Mouse (Mus musculus): Measurements from ENCODE around the gene Vmn1r199. TPM values are rescaled to one million over a fixed set of nuclear protein-coding genes. Genes with fewer than 3 reads are reported as not detected.
"Not testable (repeated sequence)": the region's sequence is repeated elsewhere in the genome, so short reads cannot be mapped to it uniquely, and the experiment has no call there.

The Vmn1r199 gene
- not detected in 2 replicates for polyA plus RNA-seq (2012; rRNA removed)

GRCm38 (mm10) chr13:22379518-22379917 lies at the start of gene Vmn1r199:
Gene Vmn1r199 (plus strand): TSS chr13:22379818.
- TF ChIP-seq CTCF (IDR thresholded peaks at IDR 0.05; ENCODE audit: extremely low read depth, insufficient read depth, insufficient read length, insufficient replicate concordance) (no peak), POLR2A (IDR thresholded peaks at IDR 0.05; ENCODE audit: low read depth, low read length) (no peak)
- WGBS = 73% methylated on average over 2 of the region's 2 CpGs

GRCm38 (mm10) chr13:22333269-22333668 lies 46.3 kb upstream of the Vmn1r199 start:
- Histone ChIP-seq H3K27me3 (ENCODE audit: control insufficient read depth, insufficient read depth, low read length) (no peaks in the 10 kb centered on the region), H3K27ac (ENCODE audit: insufficient read depth, low read length) (no peak overlapping the region), H3K4me1 (ENCODE audit: control insufficient read depth, insufficient read depth, insufficient read length) (no peaks in the 10 kb centered on the region), H3K36me3 (ENCODE audit: control insufficient read depth, insufficient read depth, low read length) (no peaks in the 10 kb centered on the region), H3K4me3 (ENCODE audit: extremely low read depth, insufficient read depth, insufficient read length) (no peak overlapping the region)
- TF ChIP-seq POLR2A (IDR thresholded peaks at IDR 0.05; ENCODE audit: low read depth, low read length) = no peak
- TF ChIP-seq CTCF (IDR thresholded peaks at IDR 0.05; ENCODE audit: extremely low read depth, insufficient read depth, insufficient read length, insufficient replicate concordance) = no peak
- 44% methylated on average over 2 of the region's 2 CpGs for WGBS
- no peak for DNase-seq (ENCODE audit: low read depth in 1 of 2, low spot score in 2 of 2)

More at GRCm38 (mm10) chr13:22379518-22379917, at the start of gene Vmn1r199:
- Histone ChIP-seq H3K4me1 (ENCODE audit: control insufficient read depth, insufficient read depth, insufficient read length) (no peaks in the 10 kb centered on the region), H3K27me3 (ENCODE audit: control insufficient read depth, insufficient read depth, low read length) (no peaks in the 10 kb centered on the region), H3K36me3 (ENCODE audit: control insufficient read depth, insufficient read depth, low read length) (no peaks in the 10 kb centered on the region), H3K4me3 (ENCODE audit: extremely low read depth, insufficient read depth, insufficient read length) (no peak within 1 kb of the TSS), H3K27ac (ENCODE audit: insufficient read depth, low read length) (no peak within 1 kb of the TSS)
- no peak for DNase-seq (ENCODE audit: low read depth in 1 of 2, low spot score in 2 of 2)

GRCm38 (mm10) chr13:22335565-22335964 lies 44.1 kb upstream of the Vmn1r199 start:
- 85% methylated on average over 1 of the region's 1 CpGs for WGBS
- no peak for DNase-seq (ENCODE audit: low read depth in 1 of 2, low spot score in 2 of 2)
- H3K27me3 ChIP-seq (ENCODE audit: control insufficient read depth, insufficient read depth, low read length) = no peaks in the 10 kb centered on the region
- H3K4me1 ChIP-seq (ENCODE audit: control insufficient read depth, insufficient read depth, insufficient read length) = no peaks in the 10 kb centered on the region
- no peaks in the 10 kb centered on the region for H3K36me3 ChIP-seq (ENCODE audit: control insufficient read depth, insufficient read depth, low read length)
- no peak overlapping the region for H3K27ac ChIP-seq (ENCODE audit: insufficient read depth, low read length)
- TF ChIP-seq POLR2A (IDR thresholded peaks at IDR 0.05; ENCODE audit: low read depth, low read length) = no peak
- TF ChIP-seq CTCF (IDR thresholded peaks at IDR 0.05; ENCODE audit: extremely low read depth, insufficient read depth, insufficient read length, insufficient replicate concordance) = no peak
- H3K4me3 ChIP-seq (ENCODE audit: extremely low read depth, insufficient read depth, insufficient read length) = no peak overlapping the region

- Histone ChIP-seq H3K4me1 (ENCODE audit: control insufficient read depth, insufficient read depth, insufficient read length) (no peaks in the 10 kb centered on the region), H3K27ac (ENCODE audit: insufficient read depth, low read length) (no peak within 1 kb of the TSS), H3K36me3 (ENCODE audit: control insufficient read depth, insufficient read depth, low read length) (no peaks in the 10 kb centered on the region), H3K27me3 (ENCODE audit: control insufficient read depth, insufficient read depth, low read length) (no peaks in the 10 kb centered on the region), H3K4me3 (ENCODE audit: extremely low read depth, insufficient read depth, insufficient read length) (no peak within 1 kb of the TSS)
- 13% methylated on average over 1 of the region's 1 CpGs for WGBS
- DNase-seq (ENCODE audit: low read depth in 1 of 2, low spot score in 2 of 2) = no peak
- TF ChIP-seq POLR2A (IDR thresholded peaks at IDR 0.05; ENCODE audit: low read depth, low read length) (no peak), CTCF (IDR thresholded peaks at IDR 0.05; ENCODE audit: extremely low read depth, insufficient read depth, insufficient read length, insufficient replicate concordance) (no peak)
Observed at GRCm38 (mm10) chr13:22350064-22350463, 29.6 kb upstream of the Vmn1r199 start, which contains the start of gene Vmn1r198. Gene Vmn1r198 (plus strand): TSS chr13:22350364.

- no peaks in the 10 kb centered on the region for H3K27me3 ChIP-seq (ENCODE audit: control insufficient read depth, insufficient read depth, low read length)
- no peaks in the 10 kb centered on the region for H3K36me3 ChIP-seq (ENCODE audit: control insufficient read depth, insufficient read depth, low read length)
- 76% methylated on average over 1 of the region's 1 CpGs for WGBS
- DNase-seq (ENCODE audit: low read depth in 1 of 2, low spot score in 2 of 2) = no peak
- H3K27ac ChIP-seq (ENCODE audit: insufficient read depth, low read length) = no peak overlapping the region
- TF ChIP-seq CTCF (IDR thresholded peaks at IDR 0.05; ENCODE audit: extremely low read depth, insufficient read depth, insufficient read length, insufficient replicate concordance) (no peak), POLR2A (IDR thresholded peaks at IDR 0.05; ENCODE audit: low read depth, low read length) (no peak)
- no peaks in the 10 kb centered on the region for H3K4me1 ChIP-seq (ENCODE audit: control insufficient read depth, insufficient read depth, insufficient read length)
- H3K4me3 ChIP-seq (ENCODE audit: extremely low read depth, insufficient read depth, insufficient read length) = no peak overlapping the region
Observed at GRCm38 (mm10) chr13:22350813-22351212, 28.8 kb upstream of the Vmn1r199 start.

GRCm38 (mm10) chr13:22381128-22381527 lies 1.5 kb downstream of the Vmn1r199 start:
- WGBS = 75% methylated on average over 3 of the region's 3 CpGs
- not testable (repeated sequence) for H3K4me1 ChIP-seq (ENCODE audit: control insufficient read depth, insufficient read depth, insufficient read length); H3K36me3 ChIP-seq (ENCODE audit: control insufficient read depth, insufficient read depth, low read length); H3K27ac ChIP-seq (ENCODE audit: insufficient read depth, low read length); DNase-seq (ENCODE audit: low read depth in 1 of 2, low spot score in 2 of 2); H3K4me3 ChIP-seq (ENCODE audit: extremely low read depth, insufficient read depth, insufficient read length); H3K27me3 ChIP-seq (ENCODE audit: control insufficient read depth, insufficient read depth, low read length)

GRCm38 (mm10) chr13:22383401-22383800 lies 3.8 kb downstream of the Vmn1r199 start:
- no peaks in the 10 kb centered on the region for H3K4me1 ChIP-seq (ENCODE audit: control insufficient read depth, insufficient read depth, insufficient read length)
- DNase-seq (ENCODE audit: low read depth in 1 of 2, low spot score in 2 of 2) = no peak
- no peaks in the 10 kb centered on the region for H3K36me3 ChIP-seq (ENCODE audit: control insufficient read depth, insufficient read depth, low read length)
- 69% methylated on average over 3 of the region's 3 CpGs for WGBS
- H3K27ac ChIP-seq (ENCODE audit: insufficient read depth, low read length) = no peak overlapping the region
- no peak for TF ChIP-seq CTCF (IDR thresholded peaks at IDR 0.05; ENCODE audit: extremely low read depth, insufficient read depth, insufficient read length, insufficient replicate concordance)
- TF ChIP-seq POLR2A (IDR thresholded peaks at IDR 0.05; ENCODE audit: low read depth, low read length) = no peak
- no peaks in the 10 kb centered on the region for H3K27me3 ChIP-seq (ENCODE audit: control insufficient read depth, insufficient read depth, low read length)
- H3K4me3 ChIP-seq (ENCODE audit: extremely low read depth, insufficient read depth, insufficient read length) = no peak overlapping the region

Measured in spleen, adult 2 months (tissue).